Mouse (Mus musculus) testis, adult 2 months (tissue): ENCODE data around the gene Vwa3a. TPM values are rescaled to one million over a fixed set of nuclear protein-coding genes. Genes with fewer than 3 reads are reported as not detected.

Experiments used
- H3K27ac ChIP-seq: fragments of 200-500 bp; 2 replicates; pipeline ENCODE4 v1.5.1; 2012; ENCODE audit warnings: low read depth, low read length; ENCODE audit not compliant: control insufficient read depth, insufficient read depth
- H3K27me3 ChIP-seq: fragments of 200-500 bp; 2 replicates; pipeline ENCODE4 v1.6.1; 2012; ENCODE audit warnings: mild to moderate bottlenecking, low read length, moderate library complexity; ENCODE audit not compliant: control insufficient read depth, insufficient read depth
- H3K36me3 ChIP-seq: fragments of 200-500 bp; 2 replicates; pipeline ENCODE4 v1.6.1; 2012; ENCODE audit warnings: mild to moderate bottlenecking, low read length; ENCODE audit not compliant: control insufficient read depth, insufficient read depth
- H3K4me1 ChIP-seq: fragments of 200-500 bp; 2 replicates; pipeline ENCODE4 v1.6.1; 2012; ENCODE audit warnings: low read length; ENCODE audit not compliant: control insufficient read depth, insufficient read depth
- H3K4me3 ChIP-seq: fragments of 200-500 bp; 2 replicates; pipeline ENCODE4 v1.5.1; 2012; ENCODE audit warnings: low read depth, mild to moderate bottlenecking, low read length, moderate library complexity, mixed read lengths; ENCODE audit not compliant: control insufficient read depth
- CTCF ChIP-seq: fragments of 200-500 bp; IDR thresholded peaks from 2 replicates; pipeline ENCODE4 v1.5.1; 2012; ENCODE audit warnings: low read depth, mild to moderate bottlenecking, inconsistent platforms, low read length, moderate library complexity; ENCODE audit not compliant: control insufficient read depth, insufficient read depth, insufficient replicate concordance
- POLR2A ChIP-seq: fragments of 200-500 bp; IDR thresholded peaks from 2 replicates; pipeline ENCODE4 v1.6.1; 2012; ENCODE audit warnings: low read depth, mild to moderate bottlenecking, inconsistent platforms, low read length, moderate library complexity; ENCODE audit not compliant: control insufficient read depth
- polyA plus RNA-seq: library from polyadenylated mRNA; depleted of rRNA; stranded (reverse); fragments of >200 nt; gene quantifications from 2 replicates; pipeline ENCODE4 v1.2.3, GENCODE M21; 2012

Gene Vwa3a
- polyA plus RNA-seq, 1 experiment = 85.4 TPM

GRCm38 (mm10) chr7:120835449-120836359, 96.6 kb downstream of the Vwa3a start:
- no peak overlapping the region for H3K27ac ChIP-seq
- H3K36me3 ChIP-seq = no peaks in the 10 kb centered on the region
- peak overlapping the region; percentile 91 for H3K4me3 ChIP-seq
- H3K4me1 ChIP-seq = peaks cover 9% of the 10 kb centered on the region
- no peaks in the 10 kb centered on the region for H3K27me3 ChIP-seq
- TF ChIP-seq POLR2A (peak; percentile 33; the same call in 1 of the 2 replicates), CTCF (peak; percentile 95)

- Histone ChIP-seq H3K4me3 (no peak overlapping the region), H3K27me3 (no peaks in the 10 kb centered on the region), H3K27ac (no peak overlapping the region), H3K36me3 (no peaks in the 10 kb centered on the region), H3K4me1 (peaks cover 7% of the 10 kb centered on the region)
- TF ChIP-seq POLR2A = no peak
- TF ChIP-seq CTCF = no peak
Measured at GRCm38 (mm10) chr7:120836361-120836760, 97.2 kb downstream of the Vwa3a start.

- H3K36me3 ChIP-seq = no peaks in the 10 kb centered on the region
- H3K4me3 ChIP-seq = no peak overlapping the region
- TF ChIP-seq CTCF (no peak), POLR2A (no peak)
- H3K4me1 ChIP-seq = peaks cover 6% of the 10 kb centered on the region
- no peaks in the 10 kb centered on the region for H3K27me3 ChIP-seq
- H3K27ac ChIP-seq = no peak overlapping the region
Measured at GRCm38 (mm10) chr7:120838436-120839160, 99.5 kb downstream of the Vwa3a start.

GRCm38 (mm10) chr7:120839786-120840185, 100.7 kb downstream of the Vwa3a start:
- Histone ChIP-seq H3K27me3 (no peaks in the 10 kb centered on the region), H3K4me1 (peaks cover 6% of the 10 kb centered on the region), H3K27ac (no peak overlapping the region), H3K36me3 (no peaks in the 10 kb centered on the region), H3K4me3 (no peak overlapping the region)
- TF ChIP-seq CTCF = no peak
- TF ChIP-seq POLR2A = no peak

GRCm38 (mm10) chr7:120842345-120843036, 103.4 kb downstream of the Vwa3a start, which contains the start of gene Eef2k:
Eef2k (plus strand) TSS chr7:120842831.
- Histone ChIP-seq H3K4me3 (peak within 1 kb of the TSS; percentile 79), H3K27me3 (no peaks in the 10 kb centered on the region), H3K27ac (peak within 1 kb of the TSS; percentile 62), H3K36me3 (no peaks in the 10 kb centered on the region), H3K4me1 (peaks cover 2% of the 10 kb centered on the region; the same call in 1 of the 2 replicates)
- peak; percentile 28; the same call in 1 of the 2 replicates for TF ChIP-seq POLR2A
- TF ChIP-seq CTCF = 0 out of 2 replicates have a peak, but pooled peaks have one; percentile 12

GRCm38 (mm10) chr7:120843037-120843621, 104.0 kb downstream of the Vwa3a start:
- peak overlapping the region; percentile 62 for H3K27ac ChIP-seq
- no peak for TF ChIP-seq POLR2A
- no peak for TF ChIP-seq CTCF
- H3K27me3 ChIP-seq = no peaks in the 10 kb centered on the region
- peaks cover 2% of the 10 kb centered on the region; the same call in 1 of the 2 replicates for H3K4me1 ChIP-seq
- H3K36me3 ChIP-seq = no peaks in the 10 kb centered on the region
- peak overlapping the region; percentile 79 for H3K4me3 ChIP-seq
